In genomic region chr10:38552350-38553076, GRCm38 (mm10) we compare ENCODE assay signal across 20 mouse cellular contexts.
DNase-seq lines count a peak whose midpoint lies in the region; ATAC-seq and TF ChIP-seq lines count a peak whose summit lies in the region.
"Had no signal": no experiment of that assay in that cellular context is flagged by ENCODE, and none has a peak within 500 bp of the region (broad histone marks: within the 10 kb centered on the region; RNA-seq: fewer than 3 reads in every experiment).

No protein-coding gene starts in this region.

- H3K27me3 ChIP-seq in forebrain, embryonic 10.5 days (ENCODE audit: poor library complexity, severe bottlenecking): no peaks in the 10 kb centered on the region
- H3K27me3 ChIP-seq in forebrain, postnatal 0 days (ENCODE audit: insufficient read depth, low read length): no peaks in the 10 kb centered on the region
- no peaks in the 10 kb centered on the region for H3K27me3 ChIP-seq in hindbrain, embryonic 11.5 days (ENCODE audit: control insufficient read depth, insufficient read depth, low read length)
- H3K27me3 ChIP-seq in midbrain, embryonic 15.5 days (replicated peaks): no peaks in the 10 kb centered on the region
- H3K27me3 ChIP-seq: CH12.LX; embryonic facial prominence, embryonic 13.5 days had no signal

- no peak for TF ChIP-seq CTCF in forebrain, postnatal 0 days (IDR thresholded peaks at IDR 0.05; ENCODE audit: low read depth)

- H3K4me3 ChIP-seq in forebrain, embryonic 10.5 days: no peak overlapping the region
- H3K4me3 ChIP-seq in forebrain, postnatal 0 days (ENCODE audit: low read depth, low read length): no peak overlapping the region
- H3K4me3 ChIP-seq in hindbrain, embryonic 11.5 days (ENCODE audit: low read depth, low read length): no peak overlapping the region
- H3K4me3 ChIP-seq in midbrain, embryonic 15.5 days: no peak overlapping the region
- H3K4me3 ChIP-seq: embryonic facial prominence, embryonic 13.5 days; gastrocnemius, adult 2 months; myocyte had no signal

- no peak for ATAC-seq in forebrain, postnatal 0 days
- ATAC-seq in hindbrain, embryonic 11.5 days (ENCODE audit: low FRiP score): no peak
- no peak for ATAC-seq in midbrain, embryonic 15.5 days (replicated peaks)
- no peak for ATAC-seq in activated CD4-positive, CD25-positive, alpha-beta regulatory T cell, adult 4 months

- H3K4me2 ChIP-seq in forebrain, postnatal 0 days (ENCODE audit: low read depth): no peak overlapping the region
- H3K4me2 ChIP-seq in hindbrain, embryonic 11.5 days (replicated peaks; ENCODE audit: low read depth, low read length): no peak overlapping the region
- no peak overlapping the region for H3K4me2 ChIP-seq in midbrain, embryonic 15.5 days
- H3K4me2 ChIP-seq: embryonic facial prominence, embryonic 13.5 days; liver, embryonic 11.5 days had no signal

- H3K27ac ChIP-seq in forebrain, embryonic 10.5 days: peak overlapping the region; percentile 84
- H3K27ac ChIP-seq in forebrain, postnatal 0 days (ENCODE audit: low read depth, low read length): no peak overlapping the region
- peak overlapping the region; percentile 60; the same call in 1 of the 2 replicates for H3K27ac ChIP-seq in hindbrain, embryonic 11.5 days (ENCODE audit: low read depth, low read length)
- H3K27ac ChIP-seq in midbrain, embryonic 15.5 days: peak overlapping the region; percentile 19
- H3K27ac ChIP-seq: gastrocnemius, adult 2 months had no signal

- H3K36me3 ChIP-seq in forebrain, embryonic 10.5 days (replicated peaks): 0 out of 2 replicates have a peak, but pooled peaks cover 4% of the 10 kb centered on the region
- no peaks in the 10 kb centered on the region for H3K36me3 ChIP-seq in forebrain, postnatal 0 days (ENCODE audit: insufficient read depth)
- no peaks in the 10 kb centered on the region for H3K36me3 ChIP-seq in hindbrain, embryonic 11.5 days (ENCODE audit: control insufficient read depth, insufficient read depth, low read length)
- H3K36me3 ChIP-seq in midbrain, embryonic 15.5 days (replicated peaks): no peaks in the 10 kb centered on the region
- H3K36me3 ChIP-seq: embryonic facial prominence, embryonic 13.5 days had no signal

- no peaks in the 10 kb centered on the region for H3K9me3 ChIP-seq in forebrain, embryonic 10.5 days
- H3K9me3 ChIP-seq in forebrain, postnatal 0 days (ENCODE audit: low read length): no peaks in the 10 kb centered on the region
- no peaks in the 10 kb centered on the region for H3K9me3 ChIP-seq in hindbrain, embryonic 11.5 days (ENCODE audit: control insufficient read depth, low read length)
- no peaks in the 10 kb centered on the region for H3K9me3 ChIP-seq in midbrain, embryonic 15.5 days
- H3K9me3 ChIP-seq: embryonic facial prominence, embryonic 13.5 days had no signal

- DNase-seq in forebrain, embryonic 10.5 days (ENCODE audit: extremely low spot score, low spot score): no peak
- no peak for DNase-seq in forebrain, postnatal 0 days
- peak; percentile 23 for DNase-seq in embryo, embryonic 11 days
- peak; percentile 16 for DNase-seq in hindbrain, embryonic 11.5 days (ENCODE audit: low spot score)
- no peak for DNase-seq in adrenal gland, postnatal 36 days
- no peak for DNase-seq in spleen, postnatal 36 days (ENCODE audit: low spot score in 2 of 2)
- DNase-seq: cerebellum, postnatal 14 days; gastrocnemius, adult 2 months; heart, adult 18-20 months; heart, postnatal 10 days; kidney, postnatal 10 days; layer of hippocampus, adult 9-11 months; lung, embryonic 14.5 days; thymus, adult 18-20 months had no signal

- peaks cover 40% of the 10 kb centered on the region for H3K4me1 ChIP-seq in forebrain, embryonic 10.5 days
- 0 out of 2 replicates have a peak, but pooled peaks cover 9% of the 10 kb centered on the region for H3K4me1 ChIP-seq in forebrain, postnatal 0 days (ENCODE audit: insufficient read depth)
- no peaks in the 10 kb centered on the region for H3K4me1 ChIP-seq in hindbrain, embryonic 11.5 days (replicated peaks; ENCODE audit: control insufficient read depth, insufficient read depth, low read length)
- peaks cover 12% of the 10 kb centered on the region for H3K4me1 ChIP-seq in midbrain, embryonic 15.5 days

- 75% methylated on average over 5 of the region's 5 CpGs for WGBS in forebrain, embryonic 10.5 days
- 87% methylated on average over 5 of the region's 5 CpGs for WGBS in forebrain, postnatal 0 days
- 69% methylated on average over 5 of the region's 5 CpGs for WGBS in hindbrain, embryonic 11.5 days
- WGBS in midbrain, embryonic 15.5 days: 78% methylated on average over 5 of the region's 5 CpGs

- H3K9ac ChIP-seq in forebrain, postnatal 0 days: no peak overlapping the region
- H3K9ac ChIP-seq in hindbrain, embryonic 11.5 days (ENCODE audit: low read depth, low read length): no peak overlapping the region
- H3K9ac ChIP-seq in midbrain, embryonic 15.5 days: no peak overlapping the region
- H3K9ac ChIP-seq: embryonic facial prominence, embryonic 13.5 days; lung, embryonic 14.5 days had no signal

Comparison
In these comparisons a context has a peak if more than half of its experiments do, and no peak if none do; other contexts are left out.
1. DNase-seq: peak in embryo, embryonic 11 days (single experiment) and hindbrain, embryonic 11.5 days (single experiment); none in forebrain, embryonic 10.5 days (single experiment), forebrain, postnatal 0 days (single experiment), adrenal gland, postnatal 36 days (0 of 2) and spleen, postnatal 36 days (0 of 2).